Mouse (Mus musculus): ENCODE data around the gene Trappc2l. TPM values are rescaled to one million over a fixed set of nuclear protein-coding genes. Genes with fewer than 3 reads are reported as not detected.

The Trappc2l gene
- total RNA-seq, 4 experiments from 2014 or later = 38.7 to 49.7 (median 44.0) TPM

GRCm38 (mm10) chr8:122652643-122653042, 41.2 kb downstream of the Trappc2l start:
- DNase-seq (ENCODE audit: low spot score in 2 of 2) = no peak

GRCm38 (mm10) chr8:122654768-122655167, 43.3 kb downstream of the Trappc2l start:
- DNase-seq (ENCODE audit: low spot score in 2 of 2) = no peak

- no peak for DNase-seq (ENCODE audit: low spot score in 2 of 2)
Measured at GRCm38 (mm10) chr8:122656056-122656999, 44.9 kb downstream of the Trappc2l start.

- no peak for DNase-seq (ENCODE audit: low spot score in 2 of 2)
Measured at GRCm38 (mm10) chr8:122658149-122658806, 46.8 kb downstream of the Trappc2l start.

GRCm38 (mm10) chr8:122658807-122659160, 47.3 kb downstream of the Trappc2l start:
- no peak for DNase-seq (ENCODE audit: low spot score in 2 of 2)

DNA sequence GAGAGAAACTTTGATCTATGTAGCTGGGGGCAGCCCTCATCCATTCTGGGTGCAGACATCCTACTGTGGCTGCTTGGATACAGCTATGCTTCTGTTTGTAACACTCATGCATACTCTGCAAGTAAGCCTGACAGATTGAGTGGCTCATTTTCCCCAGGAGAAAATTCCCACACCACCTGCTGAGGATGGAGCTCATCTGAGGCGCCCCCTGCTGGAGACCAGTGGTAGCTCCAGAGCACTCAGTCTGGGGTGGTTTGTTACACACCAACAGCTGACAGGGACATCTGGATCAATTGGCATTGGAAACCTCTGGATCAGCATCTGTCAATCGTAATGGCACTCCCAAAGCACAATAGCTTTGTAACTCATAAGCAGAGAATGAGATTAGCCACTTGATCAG, 48.6 kb downstream of the Trappc2l start:
- no peak for DNase-seq (ENCODE audit: low spot score in 2 of 2)

DNA sequence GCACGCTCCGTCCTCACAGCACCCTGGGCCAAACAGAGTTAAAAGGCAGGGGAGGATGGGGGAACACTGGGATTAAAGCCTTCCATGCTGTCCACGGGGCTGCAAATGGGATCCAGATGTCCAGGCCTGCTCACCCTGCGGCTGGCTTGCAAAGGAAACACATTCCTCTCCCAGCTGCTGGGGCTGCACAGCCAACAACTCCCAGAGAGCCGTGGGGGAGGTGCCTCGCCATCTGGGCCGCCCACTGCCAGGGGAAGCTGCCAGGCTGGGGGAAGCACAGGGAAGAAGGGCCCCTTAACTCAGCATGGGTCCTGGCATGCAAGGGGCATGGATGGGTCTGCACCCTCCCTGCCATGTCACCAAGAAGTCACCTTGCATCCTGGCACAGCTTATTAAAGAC, 49.7 kb downstream of the Trappc2l start:
- peak; percentile 61 to 78 for DNase-seq (ENCODE audit: low spot score in 2 of 2)

DNA sequence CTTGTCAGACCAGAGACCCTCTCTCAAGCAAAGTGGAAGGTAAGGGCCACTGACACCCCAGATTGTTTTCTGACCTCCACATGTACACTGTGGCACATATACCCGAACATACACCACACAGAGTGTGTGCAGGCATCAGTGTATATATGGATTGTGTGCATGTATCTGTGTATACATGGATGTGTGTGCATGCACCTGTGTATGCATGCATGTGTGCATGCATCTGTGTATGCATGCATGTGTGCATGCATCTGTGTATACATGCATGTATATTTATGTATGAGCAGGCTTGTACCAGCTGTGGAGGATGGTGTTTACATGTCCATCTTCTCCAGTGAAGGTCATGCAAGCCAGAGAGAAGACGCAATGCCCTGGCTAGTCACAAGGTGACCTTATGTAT, 50.5 kb downstream of the Trappc2l start:
- DNase-seq (ENCODE audit: low spot score in 2 of 2) = no peak

GRCm38 (mm10) chr8:122663106-122663505, 51.7 kb downstream of the Trappc2l start:
- no peak for DNase-seq (ENCODE audit: low spot score in 2 of 2)

DNA sequence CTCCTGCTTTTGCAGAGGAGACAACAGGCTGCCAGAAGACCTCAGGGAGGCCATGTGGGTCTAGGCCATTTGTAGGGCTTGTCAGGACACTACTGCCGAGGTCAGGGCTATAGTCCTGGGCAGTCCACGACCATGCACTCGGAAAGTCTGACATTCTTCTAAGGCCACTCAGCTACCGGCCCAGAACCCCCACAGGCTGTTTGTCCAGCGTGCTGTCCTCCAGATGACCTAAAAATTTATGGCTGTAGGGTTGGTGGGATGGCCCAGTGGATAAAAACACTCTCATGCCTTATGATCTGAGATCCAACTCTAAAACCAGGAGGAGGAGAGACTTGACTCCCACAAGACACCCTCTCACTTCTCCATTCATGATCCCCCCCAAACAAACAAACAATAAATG, 52.2 kb downstream of the Trappc2l start:
- DNase-seq (ENCODE audit: low spot score in 2 of 2) = no peak

DNA sequence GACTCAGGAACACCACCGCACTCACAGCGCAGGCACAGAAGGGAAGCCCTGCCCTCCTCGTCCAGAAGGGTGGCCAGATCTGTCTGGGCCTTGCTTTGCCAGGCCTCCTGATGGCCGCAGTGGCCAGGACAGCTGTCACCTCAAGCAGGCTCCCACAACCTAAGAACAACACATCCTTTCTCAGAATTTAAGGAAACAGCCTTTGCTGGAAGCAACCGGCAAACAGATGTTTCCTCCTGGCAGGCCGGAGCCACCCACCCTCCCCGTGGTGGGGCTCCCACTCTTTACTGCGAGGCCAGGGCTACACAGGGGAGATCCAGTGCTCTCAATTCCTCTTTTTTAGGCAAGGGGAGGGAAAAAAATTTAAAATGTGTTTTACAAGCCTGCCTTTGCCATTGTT, 53.8 kb downstream of the Trappc2l start:
- peak; percentile 35 to 54 for DNase-seq (ENCODE audit: low spot score in 2 of 2)

- DNase-seq (ENCODE audit: low spot score in 2 of 2) = no peak
Measured at GRCm38 (mm10) chr8:122665667-122666316, 54.4 kb downstream of the Trappc2l start.

Small RNA genes within 50 kb of the gene (microRNA-seq; reads per million reads assigned to microRNA genes)
- not detected for gene Mir6396

Other genes starting within 250 kb of the Trappc2l start
- 10 to 100 TPM; 22.9 to 30.7 (median 25.8) TPM for gene Zc3h18, start 235.0 kb upstream of the Trappc2l start, total RNA-seq (2022)
- not detected for gene Il17c, start 189.6 kb upstream of the Trappc2l start, total RNA-seq (2022)
- 1 to 10 TPM; 3.8 to 8.6 (median 5.7) TPM for gene Cyba, start 178.7 kb upstream of the Trappc2l start, total RNA-seq (2022)
- 1 to 10 TPM; 3.4 to 5.5 (median 4.8) TPM for gene Mvd, start 168.2 kb upstream of the Trappc2l start, total RNA-seq (2022)
- gene Snai3, start 150.9 kb upstream of the Trappc2l start, total RNA-seq (2022) = 10 to 100 TPM in 3 of 4 experiments, 1 to 10 TPM in 1; 8.9 to 15.4 (median 13.7) TPM
- gene Rnf166, start 135.6 kb upstream of the Trappc2l start, total RNA-seq (2022) = 10 to 100 TPM; 29.9 to 37.5 (median 32.4) TPM
- 1 to 10 TPM; 6.1 to 7.2 (median 6.7) TPM for gene Ctu2, start 135.5 kb upstream of the Trappc2l start, total RNA-seq (2022)
- gene Piezo1, start 60.3 kb upstream of the Trappc2l start, total RNA-seq (2022) = 10 to 100 TPM; 11.7 to 14.4 (median 13.9) TPM
- gene Cdt1, start 43.6 kb upstream of the Trappc2l start, total RNA-seq (2022) = 1 to 10 TPM in 1 of 4 experiments, under 1 TPM in 3; 0.47 to 1.0 (median 0.83) TPM
- gene Aprt, start 34.7 kb upstream of the Trappc2l start, total RNA-seq (2022) = 10 to 100 TPM; 42.7 to 49.4 (median 45.2) TPM
- gene Galns, start 177 bp upstream of the Trappc2l start, total RNA-seq (2022) = under 1 TPM; 0.92 to 0.96 (median 0.93) TPM
- under 1 TPM in 1 of 4 experiments, not detected in 3; 0.27 TPM for gene Pabpn1l, start 11.1 kb downstream of the Trappc2l start, total RNA-seq (2022)
- 10 to 100 TPM; 12.3 to 22.0 (median 17.2) TPM for gene Cbfa2t3, start 87.5 kb downstream of the Trappc2l start, total RNA-seq (2022)
- gene Acsf3, start 163.8 kb downstream of the Trappc2l start, total RNA-seq (2022) = 10 to 100 TPM; 10.5 to 13.1 (median 11.5) TPM
- gene Cdh15, start 236.3 kb downstream of the Trappc2l start, total RNA-seq (2022) = 10 to 100 TPM; 17.7 to 29.9 (median 21.9) TPM

All from gastrocnemius, adult 8-10 months (tissue).